ENCODE assay signal across 8 mouse cellular contexts in genomic region chr8:126847664-126848353, GRCm38 (mm10).
A peak's percentile ranks its signal among the peaks of the same experiment; 100 is the strongest.
DNase-seq lines count a peak whose midpoint lies in the region; ATAC-seq and TF ChIP-seq lines count a peak whose summit lies in the region.

No protein-coding gene starts in this region.

- peaks cover 11% of the 10 kb centered on the region for H3K4me1 ChIP-seq in intestine, postnatal 0 days (replicated peaks; ENCODE audit: control insufficient read depth, insufficient read depth, low read length)
- H3K4me1 ChIP-seq in forebrain, embryonic 15.5 days = no peaks in the 10 kb centered on the region

- H3K27ac ChIP-seq in intestine, postnatal 0 days (ENCODE audit: low read depth, low read length) = peak overlapping the region; percentile 88
- H3K27ac ChIP-seq in forebrain, embryonic 15.5 days (replicated peaks) = no peak overlapping the region

- no peak for TF ChIP-seq CTCF in intestine, postnatal 0 days (IDR thresholded peaks at IDR 0.05; ENCODE audit: low read depth)

- ATAC-seq in intestine, postnatal 0 days = peak; percentile 67
- ATAC-seq in neutrophil, adult 5-6 weeks (ENCODE audit: extremely low read depth, insufficient number of reproducible peaks, low FRiP score, poor library complexity, severe bottlenecking) = peak; percentile 66
- no peak for ATAC-seq in forebrain, embryonic 15.5 days (replicated peaks)

- WGBS in intestine, postnatal 0 days = 49% methylated on average over 8 of the region's 8 CpGs
- 82% methylated on average over 8 of the region's 8 CpGs for WGBS in forebrain, embryonic 15.5 days

- no peak overlapping the region for H3K4me3 ChIP-seq in intestine, postnatal 0 days (ENCODE audit: low read depth, low read length)
- no peak overlapping the region for H3K4me3 ChIP-seq in forebrain, embryonic 15.5 days

- no peak overlapping the region for H3K4me2 ChIP-seq in intestine, postnatal 0 days (replicated peaks; ENCODE audit: low read depth)
- H3K4me2 ChIP-seq in forebrain, embryonic 15.5 days (replicated peaks) = no peak overlapping the region

- H3K27me3 ChIP-seq in intestine, postnatal 0 days (replicated peaks; ENCODE audit: control insufficient read depth, insufficient read depth, low read length) = no peaks in the 10 kb centered on the region
- no peaks in the 10 kb centered on the region for H3K27me3 ChIP-seq in forebrain, embryonic 15.5 days

- H3K9me3 ChIP-seq in intestine, postnatal 0 days (ENCODE audit: control insufficient read depth) = no peaks in the 10 kb centered on the region
- H3K9me3 ChIP-seq in forebrain, embryonic 15.5 days = no peaks in the 10 kb centered on the region

- no peaks in the 10 kb centered on the region for H3K36me3 ChIP-seq in intestine, postnatal 0 days (ENCODE audit: control insufficient read depth, insufficient read depth)
- H3K36me3 ChIP-seq in forebrain, embryonic 15.5 days = no peaks in the 10 kb centered on the region

- peak; percentile 80 to 91 for DNase-seq in adrenal gland, adult (ENCODE audit: inconsistent age in 2 of 2, low spot score in 1 of 2)
- DNase-seq in adrenal gland, postnatal 4 days (ENCODE audit: low spot score in 2 of 2) = no peak
- DNase-seq in adipocyte (ENCODE audit: low spot score) = peak; percentile 55
- DNase-seq in urinary bladder, postnatal 4 days (ENCODE audit: low spot score in 2 of 2) = no peak
- DNase-seq in cerebellum, postnatal 36 days = no peak

- H3K9ac ChIP-seq in intestine, postnatal 0 days (ENCODE audit: low read depth, low read length) = no peak overlapping the region
- H3K9ac ChIP-seq in forebrain, embryonic 15.5 days (replicated peaks) = no peak overlapping the region

Comparison
In these comparisons a context has a peak if more than half of its experiments do, and no peak if none do; other contexts are left out.
1. DNase-seq: peak in adrenal gland, adult (2 of 2) and adipocyte (single experiment); none in adrenal gland, postnatal 4 days (0 of 2), urinary bladder, postnatal 4 days (0 of 2) and cerebellum, postnatal 36 days (0 of 2).